Mouse (Mus musculus) cerebellum, adult 2 months (tissue): ENCODE data around the gene Chd6.

Source experiments
- CTCF ChIP-seq: fragments of 200-500 bp; IDR thresholded peaks from 2 replicates; pipeline ENCODE4 v1.5.1; 2011; ENCODE audit warnings: low read depth, mild to moderate bottlenecking, control low read depth, low read length, moderate library complexity, borderline replicate concordance; ENCODE audit not compliant: insufficient read depth
- POLR2A ChIP-seq: fragments of 200-500 bp; IDR thresholded peaks from 2 replicates; pipeline ENCODE4 v1.6.1; 2011; ENCODE audit warnings: low read length, control low read depth, borderline replicate concordance; ENCODE audit not compliant: insufficient read depth

DNA sequence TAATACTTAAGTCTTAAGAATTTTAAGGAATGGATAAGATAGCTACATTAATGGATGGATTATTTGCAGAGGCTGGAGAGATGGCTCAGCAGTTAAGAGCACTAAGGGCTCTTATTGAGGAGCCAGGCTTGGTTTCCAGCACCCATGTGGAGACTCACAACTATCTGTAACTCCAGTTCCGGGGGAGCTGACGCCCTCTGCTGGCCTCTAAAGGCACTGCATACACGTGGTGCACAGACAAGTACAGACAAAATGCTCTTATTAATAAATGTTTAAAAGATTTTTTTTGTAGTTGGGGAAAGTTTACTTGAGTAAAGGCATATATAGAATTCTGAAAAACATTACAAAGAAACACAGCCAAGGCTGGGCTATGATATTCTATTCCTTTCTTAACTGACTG, 66.0 kb downstream of the Chd6 start:
- TF ChIP-seq CTCF (no peak; the same call in 1 of the 2 replicates), POLR2A (no peak)
